Mouse (Mus musculus): ENCODE data around the gene Stxbp5l. TPM values are rescaled to one million over a fixed set of nuclear protein-coding genes. Genes with fewer than 3 reads are reported as not detected.

The Stxbp5l gene
- total RNA-seq (2014; fragmentation: Nextera tagmentation) (not detected in 2 replicates), total RNA-seq (2017) (under 0.01 and 0.11 TPM in 2 replicates), polyA plus RNA-seq (2012) (not detected in 2 replicates)

- Histone ChIP-seq H3K36me3 (replicated peaks) (no peaks in the 10 kb centered on the region), H3K4me1 (ENCODE audit: insufficient read depth, low read depth, low read length) (0 out of 2 replicates have a peak, but pooled peaks cover 9% of the 10 kb centered on the region), H3K9me3 (replicated peaks) (no peaks in the 10 kb centered on the region), H3K4me3 (ENCODE audit: low read depth, low read length) (no peak within 1 kb of the TSS; the same call in 1 of the 2 replicates), H3K27me3 (ENCODE audit: insufficient read depth, low read length) (peaks cover 12% of the 10 kb centered on the region)
- DNase-seq (ENCODE audit: low spot score) (no peak), ATAC-seq (ENCODE audit: extremely low read depth, insufficient number of reproducible peaks, low FRiP score, poor library complexity, severe bottlenecking) (no peak)
- TF ChIP-seq GATA2 (IDR thresholded peaks at IDR 0.05; ENCODE audit: borderline replicate concordance, low read depth, low read length), result no peak
- TF ChIP-seq CTCF (IDR thresholded peaks at IDR 0.05; ENCODE audit: low read depth, low read length), result no peak
- TF ChIP-seq GATA1 (IDR thresholded peaks at IDR 0.05; ENCODE audit: borderline replicate concordance, low read length), result no peak
- TF ChIP-seq TAL1 (conservative IDR thresholded peaks at IDR 0.05; ENCODE audit: low read depth, low read length), result no peak
- TF ChIP-seq POLR2AphosphoS5 (IDR thresholded peaks at IDR 0.05; ENCODE audit: insufficient replicate concordance, low read depth, low read length), result no peak
Measured at GRCm38 (mm10) chr16:37384821-37385344, at the start of gene Stxbp5l. Gene Stxbp5l, minus strand, starts transcription at chr16:37384962.

GRCm38 (mm10) chr16:37433418-37434204 is 48.8 kb upstream of the Stxbp5l start:
- H3K4me3 ChIP-seq (ENCODE audit: low read depth, low read length), result no peak overlapping the region
- H3K36me3 ChIP-seq (replicated peaks), result no peaks in the 10 kb centered on the region
- H3K9me3 ChIP-seq (replicated peaks), result no peaks in the 10 kb centered on the region
- peaks cover 7% of the 10 kb centered on the region for H3K27me3 ChIP-seq (ENCODE audit: insufficient read depth, low read length)
- H3K4me1 ChIP-seq (ENCODE audit: insufficient read depth, low read depth, low read length), result no peaks in the 10 kb centered on the region
- TF ChIP-seq GATA1 (IDR thresholded peaks at IDR 0.05; ENCODE audit: borderline replicate concordance, low read length) (no peak), GATA2 (IDR thresholded peaks at IDR 0.05; ENCODE audit: borderline replicate concordance, low read depth, low read length) (no peak), POLR2AphosphoS5 (IDR thresholded peaks at IDR 0.05; ENCODE audit: insufficient replicate concordance, low read depth, low read length) (no peak), CTCF (IDR thresholded peaks at IDR 0.05; ENCODE audit: low read depth, low read length) (no peak), TAL1 (conservative IDR thresholded peaks at IDR 0.05; ENCODE audit: low read depth, low read length) (no peak)
- ATAC-seq (ENCODE audit: extremely low read depth, insufficient number of reproducible peaks, low FRiP score, poor library complexity, severe bottlenecking) (no peak), DNase-seq (ENCODE audit: low spot score) (no peak)

GRCm38 (mm10) chr16:37425434-37425833 is 40.7 kb upstream of the Stxbp5l start:
- no peak overlapping the region for H3K4me3 ChIP-seq (ENCODE audit: low read depth, low read length)
- ATAC-seq (ENCODE audit: extremely low read depth, insufficient number of reproducible peaks, low FRiP score, poor library complexity, severe bottlenecking) (no peak), DNase-seq (ENCODE audit: low spot score) (no peak)
- peaks cover 3% of the 10 kb centered on the region; the same call in 1 of the 2 replicates for H3K27me3 ChIP-seq (ENCODE audit: insufficient read depth, low read length)
- TF ChIP-seq POLR2AphosphoS5 (IDR thresholded peaks at IDR 0.05; ENCODE audit: insufficient replicate concordance, low read depth, low read length) (no peak), GATA2 (IDR thresholded peaks at IDR 0.05; ENCODE audit: borderline replicate concordance, low read depth, low read length) (no peak), CTCF (IDR thresholded peaks at IDR 0.05; ENCODE audit: low read depth, low read length) (no peak), TAL1 (conservative IDR thresholded peaks at IDR 0.05; ENCODE audit: low read depth, low read length) (no peak), GATA1 (IDR thresholded peaks at IDR 0.05; ENCODE audit: borderline replicate concordance, low read length) (no peak)
- no peaks in the 10 kb centered on the region for H3K9me3 ChIP-seq (replicated peaks)
- no peaks in the 10 kb centered on the region for H3K36me3 ChIP-seq (replicated peaks)
- H3K4me1 ChIP-seq (ENCODE audit: insufficient read depth, low read depth, low read length), result no peaks in the 10 kb centered on the region

- TF ChIP-seq POLR2AphosphoS5 (IDR thresholded peaks at IDR 0.05; ENCODE audit: insufficient replicate concordance, low read depth, low read length), result no peak
- no peak for TF ChIP-seq GATA1 (IDR thresholded peaks at IDR 0.05; ENCODE audit: borderline replicate concordance, low read length)
- no peak for TF ChIP-seq CTCF (IDR thresholded peaks at IDR 0.05; ENCODE audit: low read depth, low read length)
- no peak for TF ChIP-seq GATA2 (IDR thresholded peaks at IDR 0.05; ENCODE audit: borderline replicate concordance, low read depth, low read length)
- TF ChIP-seq TAL1 (conservative IDR thresholded peaks at IDR 0.05; ENCODE audit: low read depth, low read length), result no peak
- no peaks in the 10 kb centered on the region for H3K36me3 ChIP-seq (replicated peaks)
- DNase-seq (ENCODE audit: low spot score), result no peak
- H3K4me1 ChIP-seq (ENCODE audit: insufficient read depth, low read depth, low read length), result no peaks in the 10 kb centered on the region
- no peak overlapping the region for H3K4me3 ChIP-seq (ENCODE audit: low read depth, low read length)
- peaks cover 3% of the 10 kb centered on the region; the same call in 1 of the 2 replicates for H3K27me3 ChIP-seq (ENCODE audit: insufficient read depth, low read length)
- no peaks in the 10 kb centered on the region for H3K9me3 ChIP-seq (replicated peaks)
- no peak for ATAC-seq (ENCODE audit: extremely low read depth, insufficient number of reproducible peaks, low FRiP score, poor library complexity, severe bottlenecking)
Measured at GRCm38 (mm10) chr16:37422874-37423273, 38.1 kb upstream of the Stxbp5l start.

GRCm38 (mm10) chr16:37421851-37422250 is 37.1 kb upstream of the Stxbp5l start:
- peaks cover 3% of the 10 kb centered on the region; the same call in 1 of the 2 replicates for H3K27me3 ChIP-seq (ENCODE audit: insufficient read depth, low read length)
- ATAC-seq (ENCODE audit: extremely low read depth, insufficient number of reproducible peaks, low FRiP score, poor library complexity, severe bottlenecking) (no peak), DNase-seq (ENCODE audit: low spot score) (no peak)
- no peaks in the 10 kb centered on the region for H3K9me3 ChIP-seq (replicated peaks)
- H3K4me1 ChIP-seq (ENCODE audit: insufficient read depth, low read depth, low read length), result no peaks in the 10 kb centered on the region
- no peak for TF ChIP-seq GATA1 (IDR thresholded peaks at IDR 0.05; ENCODE audit: borderline replicate concordance, low read length)
- no peak for TF ChIP-seq POLR2AphosphoS5 (IDR thresholded peaks at IDR 0.05; ENCODE audit: insufficient replicate concordance, low read depth, low read length)
- TF ChIP-seq GATA2 (IDR thresholded peaks at IDR 0.05; ENCODE audit: borderline replicate concordance, low read depth, low read length), result no peak
- no peak for TF ChIP-seq TAL1 (conservative IDR thresholded peaks at IDR 0.05; ENCODE audit: low read depth, low read length)
- no peak for TF ChIP-seq CTCF (IDR thresholded peaks at IDR 0.05; ENCODE audit: low read depth, low read length)
- H3K4me3 ChIP-seq (ENCODE audit: low read depth, low read length), result no peak overlapping the region
- no peaks in the 10 kb centered on the region for H3K36me3 ChIP-seq (replicated peaks)

GRCm38 (mm10) chr16:37420512-37420911 is 35.8 kb upstream of the Stxbp5l start:
- TF ChIP-seq POLR2AphosphoS5 (IDR thresholded peaks at IDR 0.05; ENCODE audit: insufficient replicate concordance, low read depth, low read length), result no peak
- no peak for TF ChIP-seq CTCF (IDR thresholded peaks at IDR 0.05; ENCODE audit: low read depth, low read length)
- no peak for TF ChIP-seq GATA2 (IDR thresholded peaks at IDR 0.05; ENCODE audit: borderline replicate concordance, low read depth, low read length)
- TF ChIP-seq TAL1 (conservative IDR thresholded peaks at IDR 0.05; ENCODE audit: low read depth, low read length), result no peak
- no peak for TF ChIP-seq GATA1 (IDR thresholded peaks at IDR 0.05; ENCODE audit: borderline replicate concordance, low read length)
- H3K36me3 ChIP-seq (replicated peaks), result no peaks in the 10 kb centered on the region
- no peaks in the 10 kb centered on the region for H3K9me3 ChIP-seq (replicated peaks)
- no peaks in the 10 kb centered on the region for H3K4me1 ChIP-seq (ENCODE audit: insufficient read depth, low read depth, low read length)
- no peak overlapping the region for H3K4me3 ChIP-seq (ENCODE audit: low read depth, low read length)
- peaks cover 5% of the 10 kb centered on the region; the same call in 1 of the 2 replicates for H3K27me3 ChIP-seq (ENCODE audit: insufficient read depth, low read length)
- DNase-seq (ENCODE audit: low spot score) (no peak), ATAC-seq (ENCODE audit: extremely low read depth, insufficient number of reproducible peaks, low FRiP score, poor library complexity, severe bottlenecking) (no peak)

All from G1E (cell line).